Mouse (Mus musculus): ENCODE measurements around the gene Slc25a33. TPM values are rescaled to one million over a fixed set of nuclear protein-coding genes. Genes with fewer than 3 reads are reported as not detected.
A peak's percentile ranks its signal among the peaks of the same experiment; 100 is the strongest.

The Slc25a33 gene
- polyA plus RNA-seq, 1 experiment from 2014 or later: 5.1 TPM

- H3K27me3 ChIP-seq: peaks cover 32% of the 10 kb centered on the region
- H3K4me1 ChIP-seq (replicated peaks): peaks cover 6% of the 10 kb centered on the region; the same call in 1 of the 2 replicates
- H3K4me3 ChIP-seq: no peak overlapping the region
- no peaks in the 10 kb centered on the region for H3K36me3 ChIP-seq
- WGBS: 45% methylated on average over 19 of the region's 19 CpGs
- H3K27ac ChIP-seq: no peak overlapping the region
- no peak for ATAC-seq (replicated peaks; ENCODE audit: insufficient number of reproducible peaks, insufficient read depth, low FRiP score, low read depth)
- no peak overlapping the region for H3K9ac ChIP-seq
- H3K9me3 ChIP-seq (replicated peaks): no peaks in the 10 kb centered on the region
- H3K4me2 ChIP-seq: no peak overlapping the region
Observed at GRCm38 (mm10) chr4:149806699-149807381, 32.8 kb upstream of the Slc25a33 start.

DNA sequence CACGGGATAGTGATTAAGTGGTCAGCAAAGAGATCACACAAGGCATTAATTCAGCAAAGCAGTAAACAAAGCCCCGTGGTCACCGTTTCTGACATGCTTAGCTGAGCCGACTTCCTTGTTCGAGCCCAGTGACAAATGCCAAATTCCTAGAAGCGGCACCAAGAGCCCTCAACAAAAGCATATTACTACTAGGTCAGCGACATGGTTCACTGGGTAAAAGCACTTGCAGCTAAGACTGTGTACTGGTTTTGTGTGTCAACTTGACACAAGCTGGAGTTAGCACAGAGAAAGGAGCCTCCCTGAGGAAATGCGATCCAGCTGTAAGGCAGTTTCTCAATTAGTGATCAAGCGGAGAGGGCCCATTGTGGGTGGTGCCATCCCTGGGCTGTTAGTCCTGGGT lies 28.2 kb upstream of the Slc25a33 start:
- Histone ChIP-seq H3K36me3 (no peaks in the 10 kb centered on the region), H3K4me3 (no peak overlapping the region), H3K9ac (no peak overlapping the region), H3K4me1 (replicated peaks) (peaks cover 5% of the 10 kb centered on the region), H3K4me2 (no peak overlapping the region), H3K9me3 (replicated peaks) (no peaks in the 10 kb centered on the region), H3K27ac (no peak overlapping the region), H3K27me3 (0 out of 2 replicates have a peak, but pooled peaks cover 4% of the 10 kb centered on the region)
- WGBS: 76% methylated on average over 9 of the region's 9 CpGs
- ATAC-seq (replicated peaks; ENCODE audit: insufficient number of reproducible peaks, insufficient read depth, low FRiP score, low read depth): no peak

GRCm38 (mm10) chr4:149800576-149800975 lies 26.5 kb upstream of the Slc25a33 start:
- 80% methylated on average over 2 of the region's 2 CpGs for WGBS
- no peak overlapping the region for H3K4me3 ChIP-seq
- no peak for ATAC-seq (replicated peaks; ENCODE audit: insufficient number of reproducible peaks, insufficient read depth, low FRiP score, low read depth)
- H3K27me3 ChIP-seq: no peaks in the 10 kb centered on the region
- H3K27ac ChIP-seq: no peak overlapping the region
- H3K4me1 ChIP-seq (replicated peaks): peaks cover 11% of the 10 kb centered on the region
- H3K4me2 ChIP-seq: no peak overlapping the region
- H3K36me3 ChIP-seq: no peaks in the 10 kb centered on the region
- H3K9ac ChIP-seq: no peak overlapping the region
- H3K9me3 ChIP-seq (replicated peaks): no peaks in the 10 kb centered on the region

GRCm38 (mm10) chr4:149800172-149800464 lies 26.0 kb upstream of the Slc25a33 start:
- 58% methylated on average over 6 of the region's 6 CpGs for WGBS
- H3K9me3 ChIP-seq (replicated peaks): no peaks in the 10 kb centered on the region
- ATAC-seq (replicated peaks; ENCODE audit: insufficient number of reproducible peaks, insufficient read depth, low FRiP score, low read depth): no peak

GRCm38 (mm10) chr4:149799346-149800171 lies 25.5 kb upstream of the Slc25a33 start:
- Histone ChIP-seq H3K4me3 (no peak overlapping the region), H3K27ac (no peak overlapping the region), H3K9me3 (replicated peaks) (no peaks in the 10 kb centered on the region), H3K27me3 (no peaks in the 10 kb centered on the region), H3K36me3 (no peaks in the 10 kb centered on the region), H3K4me1 (replicated peaks) (peaks cover 11% of the 10 kb centered on the region), H3K9ac (no peak overlapping the region), H3K4me2 (no peak overlapping the region)
- ATAC-seq (replicated peaks; ENCODE audit: insufficient number of reproducible peaks, insufficient read depth, low FRiP score, low read depth): no peak
- 79% methylated on average over 16 of the region's 16 CpGs for WGBS

More at GRCm38 (mm10) chr4:149800172-149800464, 26.0 kb upstream of the Slc25a33 start:
- peaks cover 11% of the 10 kb centered on the region for H3K4me1 ChIP-seq (replicated peaks)
- no peak overlapping the region for H3K9ac ChIP-seq
- no peaks in the 10 kb centered on the region for H3K36me3 ChIP-seq
- no peaks in the 10 kb centered on the region for H3K27me3 ChIP-seq
- no peak overlapping the region for H3K4me2 ChIP-seq
- H3K4me3 ChIP-seq: no peak overlapping the region
- no peak overlapping the region for H3K27ac ChIP-seq

- 47% methylated on average over 7 of the region's 7 CpGs for WGBS
- Histone ChIP-seq H3K4me1 (replicated peaks) (peaks cover 11% of the 10 kb centered on the region), H3K9ac (no peak overlapping the region), H3K9me3 (replicated peaks) (no peaks in the 10 kb centered on the region), H3K4me2 (no peak overlapping the region), H3K36me3 (no peaks in the 10 kb centered on the region), H3K4me3 (no peak overlapping the region), H3K27ac (no peak overlapping the region), H3K27me3 (no peaks in the 10 kb centered on the region)
- no peak for ATAC-seq (replicated peaks; ENCODE audit: insufficient number of reproducible peaks, insufficient read depth, low FRiP score, low read depth)
Observed at GRCm38 (mm10) chr4:149798684-149799309, 24.7 kb upstream of the Slc25a33 start.

- no peak for ATAC-seq (replicated peaks; ENCODE audit: insufficient number of reproducible peaks, insufficient read depth, low FRiP score, low read depth)
- Histone ChIP-seq H3K27ac (no peak overlapping the region), H3K4me1 (replicated peaks) (peaks cover 11% of the 10 kb centered on the region), H3K36me3 (no peaks in the 10 kb centered on the region), H3K9ac (no peak overlapping the region), H3K4me2 (no peak overlapping the region), H3K4me3 (no peak overlapping the region), H3K27me3 (no peaks in the 10 kb centered on the region), H3K9me3 (replicated peaks) (no peaks in the 10 kb centered on the region)
- WGBS: 75% methylated on average over 2 of the region's 2 CpGs
Observed at GRCm38 (mm10) chr4:149798116-149798515, 24.0 kb upstream of the Slc25a33 start.

DNA sequence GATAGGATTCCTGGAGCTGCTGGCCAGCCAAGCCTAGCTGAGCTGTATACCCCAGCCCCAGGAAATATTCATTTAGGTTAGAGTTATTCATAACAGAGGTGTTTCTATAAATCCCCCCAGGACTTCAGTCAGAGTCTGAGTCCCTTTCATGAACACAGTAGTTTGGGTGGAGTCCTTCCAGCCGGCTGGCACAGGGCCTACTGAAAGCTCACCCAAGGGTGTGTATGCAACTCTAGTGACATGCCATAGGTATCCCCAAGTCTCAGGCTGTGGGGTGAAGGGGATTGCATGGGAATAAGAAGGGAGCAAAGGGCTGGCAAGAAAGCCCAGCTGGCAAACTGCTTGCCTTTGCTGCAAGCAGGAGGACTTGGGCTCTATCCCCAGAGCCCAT lies 23.1 kb upstream of the Slc25a33 start:
- 70% methylated on average over 1 of the region's 1 CpGs for WGBS
- no peak overlapping the region for H3K9ac ChIP-seq
- H3K4me3 ChIP-seq: no peak overlapping the region
- no peaks in the 10 kb centered on the region for H3K27me3 ChIP-seq
- no peaks in the 10 kb centered on the region for H3K36me3 ChIP-seq
- H3K4me2 ChIP-seq: no peak overlapping the region
- H3K4me1 ChIP-seq (replicated peaks): peaks cover 14% of the 10 kb centered on the region
- no peak for ATAC-seq (replicated peaks; ENCODE audit: insufficient number of reproducible peaks, insufficient read depth, low FRiP score, low read depth)
- H3K9me3 ChIP-seq (replicated peaks): no peaks in the 10 kb centered on the region
- no peak overlapping the region for H3K27ac ChIP-seq

DNA sequence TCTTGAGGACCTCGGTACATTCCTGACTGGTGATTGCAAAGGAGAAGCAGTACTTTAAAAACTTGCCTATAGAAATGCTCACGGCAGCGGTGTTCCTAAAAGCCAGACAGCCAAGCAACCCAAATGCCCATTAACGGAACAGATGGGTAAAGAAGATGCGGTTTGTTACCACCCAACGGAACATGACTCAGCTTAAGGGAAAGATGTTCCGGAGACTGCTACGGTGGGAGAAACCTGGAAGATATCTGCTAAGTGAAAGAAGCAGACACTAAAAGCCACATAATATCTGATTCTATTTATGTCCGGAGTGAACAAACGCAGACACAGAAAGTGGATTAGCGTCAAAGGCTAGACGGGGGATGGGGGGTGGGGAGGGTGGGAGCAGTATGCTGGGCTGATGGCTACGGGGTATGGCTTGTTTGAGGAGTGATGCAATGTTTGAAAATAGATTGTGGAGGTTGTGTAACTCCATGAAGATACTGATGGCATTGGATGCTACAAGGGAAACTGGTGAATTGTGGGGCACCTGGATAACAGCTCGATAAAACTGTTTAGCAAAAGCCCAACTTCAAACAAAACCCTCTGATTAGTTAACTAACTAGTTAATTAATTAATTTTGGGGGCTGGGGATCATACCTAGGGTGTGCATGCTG lies 22.6 kb upstream of the Slc25a33 start:
- 43% methylated on average over 14 of the region's 14 CpGs for WGBS
- H3K36me3 ChIP-seq: no peaks in the 10 kb centered on the region
- H3K9me3 ChIP-seq (replicated peaks): no peaks in the 10 kb centered on the region
- no peak overlapping the region for H3K4me2 ChIP-seq
- H3K27ac ChIP-seq: no peak overlapping the region
- H3K4me1 ChIP-seq (replicated peaks): peaks cover 17% of the 10 kb centered on the region
- no peaks in the 10 kb centered on the region for H3K27me3 ChIP-seq
- 0 out of 2 replicates have a peak, but pooled peaks have one; percentile 20 for ATAC-seq (replicated peaks; ENCODE audit: insufficient number of reproducible peaks, insufficient read depth, low FRiP score, low read depth)
- no peak overlapping the region for H3K4me3 ChIP-seq
- H3K9ac ChIP-seq: no peak overlapping the region

DNA sequence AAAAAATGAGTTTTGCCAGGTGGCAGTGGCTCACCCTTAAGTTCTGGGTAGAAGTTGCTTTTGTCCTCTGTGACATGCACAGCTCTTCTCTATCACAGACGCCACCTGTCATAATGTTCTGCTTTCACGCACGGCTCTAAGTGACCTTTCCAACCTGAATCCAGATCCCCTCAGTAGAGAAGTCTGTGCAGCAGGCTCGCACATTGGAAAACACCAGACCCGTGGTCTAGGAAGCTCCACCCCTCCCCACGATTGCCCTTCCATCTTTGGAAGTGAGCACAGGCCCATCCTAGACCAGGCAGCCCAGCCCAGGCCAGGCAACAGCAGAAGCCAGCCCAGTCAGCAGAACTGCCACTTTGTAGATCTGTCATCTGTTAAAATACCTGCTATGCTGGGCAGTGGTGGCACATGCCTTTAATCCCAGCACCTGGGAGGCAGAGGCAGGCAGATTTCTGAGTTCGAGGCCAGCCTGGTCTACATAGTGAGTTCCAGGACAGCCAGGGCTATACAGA lies 20.9 kb upstream of the Slc25a33 start:
- no peak overlapping the region for H3K4me2 ChIP-seq
- H3K36me3 ChIP-seq: no peaks in the 10 kb centered on the region
- H3K27ac ChIP-seq: no peak overlapping the region
- H3K27me3 ChIP-seq: no peaks in the 10 kb centered on the region
- H3K9ac ChIP-seq: no peak overlapping the region
- 73% methylated on average over 7 of the region's 7 CpGs for WGBS
- no peak for ATAC-seq (replicated peaks; ENCODE audit: insufficient number of reproducible peaks, insufficient read depth, low FRiP score, low read depth)
- H3K9me3 ChIP-seq (replicated peaks): no peaks in the 10 kb centered on the region
- H3K4me1 ChIP-seq (replicated peaks): peaks cover 17% of the 10 kb centered on the region
- no peak overlapping the region for H3K4me3 ChIP-seq

DNA sequence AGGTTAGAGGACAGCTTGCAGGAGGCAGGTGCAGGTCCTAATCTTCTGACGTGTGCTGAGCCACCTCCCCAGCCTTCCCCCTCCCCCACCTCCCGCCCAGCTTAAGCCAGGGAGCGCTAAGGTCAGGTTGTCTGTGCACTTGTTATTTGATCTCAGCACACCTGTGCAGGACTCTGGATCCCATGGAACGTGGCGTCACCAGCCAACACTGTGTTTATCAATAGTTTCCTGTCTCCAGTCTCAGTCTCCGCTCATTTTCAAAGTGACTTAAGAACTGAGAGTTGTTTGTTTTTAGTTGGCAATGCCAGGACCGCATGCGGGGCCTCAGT lies 19.9 kb upstream of the Slc25a33 start:
- H3K9me3 ChIP-seq (replicated peaks): no peaks in the 10 kb centered on the region
- H3K4me1 ChIP-seq (replicated peaks): peaks cover 25% of the 10 kb centered on the region
- no peak overlapping the region for H3K9ac ChIP-seq
- no peaks in the 10 kb centered on the region for H3K36me3 ChIP-seq
- 46% methylated on average over 8 of the region's 8 CpGs for WGBS
- no peak overlapping the region for H3K4me3 ChIP-seq
- no peaks in the 10 kb centered on the region for H3K27me3 ChIP-seq
- no peak overlapping the region for H3K27ac ChIP-seq
- no peak overlapping the region for H3K4me2 ChIP-seq
- ATAC-seq (replicated peaks; ENCODE audit: insufficient number of reproducible peaks, insufficient read depth, low FRiP score, low read depth): no peak

Measured in heart, embryonic 15.5 days (tissue).